Mouse (Mus musculus) adrenal gland, adult 2 months (tissue): Measurements from ENCODE around the gene Nebl. TPM values are rescaled to one million over a fixed set of nuclear protein-coding genes. Genes with fewer than 3 reads are reported as not detected.
A peak's percentile ranks its signal among the peaks of the same experiment; 100 is the strongest.

Experiments used
- DNase-seq: peaks from one replicate; pipeline ENCODE4 v3.0.0; 2021
- polyA plus RNA-seq: library from polyadenylated mRNA; depleted of rRNA; stranded (reverse); fragments of >200 nt; gene quantifications from 2 replicates; pipeline ENCODE4 v1.2.3, GENCODE M21; 2012
- total RNA-seq, 2 experiments: library from RNA; stranded (reverse); gene quantifications; 2 replicates each; pipeline ENCODE4 v1.2.3; 2021

Gene Nebl
- total and polyA plus RNA-seq, 3 experiments, result 4.8 to 7.4 (median 7.3) TPM

DNA sequence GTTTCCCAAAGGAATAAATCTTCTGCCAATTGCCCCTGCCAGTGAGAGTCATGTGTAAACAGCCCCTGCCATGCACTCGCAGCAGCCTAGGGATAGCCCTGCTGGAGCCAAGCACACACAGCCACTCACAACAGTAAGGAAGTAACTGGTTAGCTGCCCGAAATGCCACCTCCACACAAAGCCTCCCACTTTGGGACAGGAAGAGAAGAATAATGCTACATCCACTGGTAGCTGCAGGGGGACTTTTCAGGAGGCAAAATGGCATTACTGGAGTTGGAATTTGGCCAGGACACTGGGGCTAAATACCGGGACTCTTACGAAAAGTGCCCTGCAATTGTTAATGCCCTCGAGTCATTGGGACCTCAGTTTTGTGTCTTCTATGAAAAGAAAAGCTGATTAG is 92.6 kb downstream of the Nebl start:
- DNase-seq, result no peak

DNA sequence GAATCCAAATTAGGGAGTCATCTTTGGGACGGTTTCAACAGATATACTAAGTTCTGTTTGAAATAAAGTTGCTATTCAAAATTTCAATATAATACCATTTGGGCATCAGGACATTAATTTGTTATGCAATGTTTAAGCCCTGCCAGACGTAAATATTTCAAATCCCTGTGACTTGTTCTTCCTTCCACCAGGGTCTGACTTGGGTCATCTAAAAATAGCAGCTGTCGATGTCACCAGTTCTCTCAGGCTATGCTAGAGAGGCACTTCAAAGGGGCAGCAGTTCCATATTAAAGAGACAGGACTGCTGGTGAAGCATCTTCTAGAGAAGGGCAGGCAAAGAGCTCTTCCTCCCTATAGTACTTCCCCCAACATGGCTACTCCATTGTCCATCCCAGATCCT is 107.3 kb downstream of the Nebl start:
- DNase-seq, result no peak

DNA sequence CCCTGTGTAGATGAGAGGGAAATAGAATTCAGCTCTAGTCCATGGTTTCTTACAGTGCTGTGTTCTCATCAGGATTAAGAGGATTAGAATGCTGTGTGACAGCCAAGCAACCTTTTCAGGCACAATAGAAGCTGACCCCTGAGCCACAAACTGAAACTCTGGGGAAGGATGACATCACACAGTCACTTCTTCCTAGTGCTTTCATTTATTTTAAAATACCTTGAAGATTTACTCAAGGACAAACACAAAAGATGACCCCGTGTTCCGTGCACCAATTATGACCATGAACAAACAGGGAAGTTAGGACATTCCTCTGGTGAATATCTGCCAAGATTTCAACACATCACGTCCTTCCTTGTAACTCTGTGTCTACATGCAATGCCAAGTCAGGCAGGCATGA is 121.0 kb downstream of the Nebl start:
- peak; percentile 31 for DNase-seq

DNA sequence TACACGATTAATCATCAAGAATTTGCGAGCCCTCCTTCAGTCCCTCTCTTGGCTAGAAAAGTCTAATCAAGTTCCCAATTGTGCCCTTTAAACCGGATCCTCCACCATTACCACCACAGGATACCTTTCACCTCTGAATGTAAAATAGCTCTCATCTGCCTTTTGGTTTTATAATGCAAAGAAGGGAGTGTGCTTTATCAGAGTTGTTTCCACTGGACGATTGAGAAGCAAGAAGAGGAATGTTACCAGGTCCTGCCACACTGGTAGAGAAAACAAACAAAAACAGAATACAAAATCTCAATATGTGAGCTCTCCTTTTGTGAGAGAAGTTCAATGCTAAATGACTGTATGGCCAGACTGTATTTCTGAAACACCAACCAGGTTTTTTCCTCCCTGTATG is 127.7 kb downstream of the Nebl start:
- DNase-seq, result no peak

DNA sequence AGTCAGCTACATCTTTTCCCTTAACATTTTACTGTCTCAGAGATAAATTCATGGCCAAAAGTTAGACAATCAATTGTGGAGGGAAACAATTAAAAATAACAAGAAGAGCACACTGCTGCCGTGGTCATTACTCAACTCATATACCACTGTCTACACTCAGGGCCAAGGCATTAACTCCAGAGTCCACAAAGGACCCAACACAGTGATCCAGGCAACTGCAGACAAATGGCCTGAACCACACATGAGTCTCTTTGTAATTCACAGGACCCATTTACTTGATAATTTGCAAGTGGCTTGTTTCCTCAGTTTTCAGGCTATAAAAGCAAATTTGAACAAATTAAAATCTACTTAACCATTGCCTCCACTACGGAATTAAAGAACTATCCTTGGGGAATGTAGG is 130.6 kb downstream of the Nebl start:
- no peak for DNase-seq

DNA sequence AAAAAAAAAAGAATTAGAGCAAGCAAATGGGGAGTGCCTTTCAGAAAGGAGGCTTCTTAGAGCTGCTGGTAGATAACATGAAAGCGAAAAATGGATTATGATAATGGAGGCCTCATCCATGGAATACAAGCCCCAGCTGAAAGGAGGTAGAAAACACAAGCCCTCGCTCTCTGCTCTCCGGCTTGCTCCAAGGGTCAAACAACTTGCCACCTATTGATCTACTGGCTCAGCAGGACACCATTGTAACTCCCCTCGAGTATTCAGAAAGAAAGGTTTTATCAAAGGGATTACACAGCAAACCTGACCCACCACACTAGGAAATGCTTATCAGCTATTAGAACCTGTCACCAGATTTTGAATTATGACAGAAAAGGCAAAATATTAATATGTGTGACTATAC is 131.4 kb downstream of the Nebl start:
- no peak for DNase-seq

DNA sequence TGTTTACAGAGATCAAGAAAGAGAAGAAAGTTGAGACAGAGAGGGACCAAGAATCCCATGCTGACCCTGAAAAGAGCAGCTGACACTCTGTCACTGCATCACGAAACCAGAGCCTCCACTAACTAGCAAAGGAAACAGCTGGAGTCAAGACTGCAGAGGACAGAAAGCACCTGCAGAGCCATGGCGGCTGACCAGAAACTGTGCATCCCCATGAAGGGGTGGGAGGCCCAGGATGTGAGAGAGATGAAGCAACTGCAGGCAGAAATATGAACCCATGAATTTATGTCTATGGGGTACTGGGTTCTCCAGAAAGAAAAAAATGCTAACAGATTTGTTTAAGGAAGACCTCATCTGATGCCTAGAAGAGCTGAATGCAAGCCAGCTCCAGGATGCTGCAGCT is 133.3 kb downstream of the Nebl start:
- no peak for DNase-seq

DNA sequence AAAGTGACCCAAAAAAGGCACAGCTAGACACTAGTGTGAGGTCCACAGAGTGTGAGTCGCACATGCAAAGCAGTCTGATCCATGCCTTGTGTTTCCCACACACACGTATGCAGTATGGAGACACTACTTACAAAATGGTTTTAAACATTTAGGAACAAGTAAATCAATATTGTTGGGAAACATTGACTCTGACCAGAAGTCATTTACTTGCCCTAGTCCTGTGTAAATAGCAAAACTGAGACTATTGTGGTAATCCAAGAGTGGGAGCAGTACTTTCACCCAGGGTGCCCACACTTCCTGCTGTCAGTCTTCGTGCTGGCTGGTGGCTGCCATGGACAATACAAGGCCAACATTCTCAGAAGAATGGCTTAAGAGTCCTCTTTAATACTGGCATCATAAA is 141.6 kb downstream of the Nebl start:
- no peak for DNase-seq

DNA sequence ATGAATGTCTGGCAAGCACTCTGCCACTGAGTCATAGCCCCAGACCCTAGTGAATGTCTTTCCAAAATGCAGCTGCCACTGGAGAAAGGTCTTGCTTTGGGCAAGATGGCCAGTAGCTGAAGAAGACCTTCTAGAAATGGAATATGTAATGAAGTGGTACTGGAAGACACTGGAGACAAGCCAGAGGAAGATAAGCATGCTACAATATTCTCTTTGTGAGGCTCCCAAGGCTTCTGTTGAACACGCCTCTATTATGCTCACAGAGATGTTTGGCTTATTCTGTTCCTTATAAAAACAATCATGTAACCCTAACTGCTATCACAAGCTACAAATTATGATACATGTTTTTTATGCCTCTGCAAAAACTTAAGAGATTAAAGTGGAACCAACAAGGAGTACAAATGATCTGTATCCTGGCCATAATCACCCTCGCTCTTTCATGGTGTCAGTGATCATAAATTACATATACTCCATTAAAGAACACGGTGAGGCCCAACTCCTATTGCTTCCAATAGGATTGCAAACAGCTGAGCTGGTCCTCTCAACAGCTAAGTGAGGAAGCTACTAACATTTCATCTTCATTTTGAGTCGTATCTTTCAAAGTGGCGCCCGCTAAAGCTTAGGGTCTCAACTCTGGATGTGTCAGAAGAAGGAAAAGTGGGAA is 145.8 kb downstream of the Nebl start:
- DNase-seq, result no peak

DNA sequence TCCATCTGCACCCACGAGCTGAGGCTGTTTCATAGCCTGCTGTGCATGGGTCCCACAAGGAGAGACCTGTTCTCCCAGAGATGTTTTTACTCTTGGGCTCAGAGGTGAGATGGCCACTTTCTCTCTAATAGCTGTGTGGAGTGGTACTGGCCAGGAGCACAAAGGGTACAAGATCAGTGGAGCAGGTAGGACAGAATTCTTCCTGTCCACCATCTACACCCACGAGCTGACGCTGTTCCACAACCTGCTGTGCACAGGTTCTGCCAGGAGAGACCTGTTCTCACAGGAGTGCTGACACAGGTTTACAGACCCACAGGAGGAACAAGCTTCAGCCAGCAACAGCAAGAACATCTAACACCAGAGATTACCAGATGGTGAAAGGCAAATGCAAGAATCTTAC is 155.6 kb downstream of the Nebl start:
- DNase-seq, result no peak

DNA sequence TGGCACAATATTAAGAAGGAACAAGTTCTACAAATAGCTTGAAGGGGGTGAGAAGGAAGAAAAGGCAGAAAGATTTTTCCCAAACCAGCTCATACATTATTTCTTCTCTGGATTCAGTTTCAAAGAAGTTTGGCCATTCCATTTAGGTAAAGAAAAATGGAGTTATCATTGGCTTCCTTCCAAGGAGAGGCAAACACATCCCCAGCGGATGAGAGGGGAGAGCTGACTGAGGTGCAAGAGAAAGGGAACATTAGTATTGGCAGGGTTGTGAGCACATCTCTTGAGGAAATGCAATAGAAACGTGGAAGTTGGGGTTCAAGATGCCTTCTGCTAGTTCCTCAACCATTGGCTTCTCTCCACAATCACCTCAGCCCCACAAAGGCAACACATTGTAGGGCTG is 159.5 kb downstream of the Nebl start:
- no peak for DNase-seq

DNA sequence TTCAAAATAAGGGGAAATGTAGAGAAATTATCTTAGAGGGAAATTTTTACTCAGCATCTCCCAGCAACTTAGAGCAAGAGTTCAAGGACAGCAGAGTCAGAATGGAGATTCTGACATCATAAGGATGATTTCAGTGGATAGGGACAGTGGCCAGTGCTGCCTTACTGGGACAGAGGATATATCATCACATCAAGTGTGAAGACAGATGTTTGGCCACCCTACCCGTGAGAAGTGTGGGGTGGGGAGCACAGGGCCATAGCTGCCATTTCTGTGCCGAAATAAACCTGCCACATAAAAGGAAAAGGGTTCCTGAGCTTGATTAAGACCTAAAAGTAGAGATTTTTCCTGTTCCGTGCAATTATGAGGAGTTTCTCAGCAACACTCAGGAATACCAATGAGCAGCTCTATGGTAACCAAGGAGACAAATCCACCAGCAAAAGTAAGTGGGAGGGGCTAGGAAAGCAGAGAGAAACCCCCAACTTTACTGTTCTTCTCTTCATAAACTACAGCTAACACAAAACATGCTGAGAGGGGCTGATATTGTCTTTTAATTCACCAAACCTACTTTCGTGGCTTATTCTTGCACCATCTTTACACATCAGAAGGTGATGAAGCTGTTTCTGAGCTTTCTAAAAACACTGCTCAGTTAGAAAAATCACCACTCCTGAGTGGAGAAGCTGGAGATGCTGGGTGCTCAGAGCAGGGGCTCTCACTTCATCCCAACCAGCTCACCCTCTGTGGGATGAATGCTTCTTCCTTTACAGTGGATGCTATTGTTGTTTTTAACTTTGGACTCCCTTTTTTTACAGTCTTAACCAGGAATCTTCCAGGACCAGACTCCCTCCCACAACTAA is 172.1 kb downstream of the Nebl start:
- DNase-seq, result peak; percentile 9

DNA sequence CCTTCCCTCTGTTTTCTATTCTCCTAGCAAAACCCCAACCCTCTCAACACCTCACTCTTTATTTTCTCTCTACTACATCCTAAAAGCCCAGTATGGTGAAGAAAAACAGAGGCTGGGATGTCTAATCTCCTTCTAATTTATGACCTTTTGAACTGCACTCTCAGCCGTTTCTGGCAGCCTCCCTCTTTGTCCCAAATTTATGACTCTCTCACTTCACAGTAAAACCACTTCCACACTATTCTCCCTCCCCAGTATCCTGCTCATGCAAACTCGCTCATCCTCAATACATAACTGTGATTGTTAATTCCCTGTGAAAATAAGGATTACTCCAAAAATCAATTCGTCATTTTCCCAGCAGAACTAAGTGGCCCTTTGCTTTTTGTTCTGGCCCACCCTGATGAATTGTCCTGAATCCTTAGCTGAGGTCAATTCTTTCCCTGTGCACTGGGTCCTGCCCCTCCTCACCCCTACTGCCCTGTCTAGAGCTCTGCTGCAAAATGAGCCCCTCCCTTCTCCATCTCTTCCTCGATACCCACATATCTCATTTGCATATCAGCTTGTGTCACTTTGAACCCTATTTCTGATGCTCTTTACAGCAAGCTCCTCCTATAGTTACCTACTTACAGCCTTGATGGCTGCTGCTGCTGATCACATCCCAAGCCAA is 181.2 kb downstream of the Nebl start:
- no peak for DNase-seq

DNA sequence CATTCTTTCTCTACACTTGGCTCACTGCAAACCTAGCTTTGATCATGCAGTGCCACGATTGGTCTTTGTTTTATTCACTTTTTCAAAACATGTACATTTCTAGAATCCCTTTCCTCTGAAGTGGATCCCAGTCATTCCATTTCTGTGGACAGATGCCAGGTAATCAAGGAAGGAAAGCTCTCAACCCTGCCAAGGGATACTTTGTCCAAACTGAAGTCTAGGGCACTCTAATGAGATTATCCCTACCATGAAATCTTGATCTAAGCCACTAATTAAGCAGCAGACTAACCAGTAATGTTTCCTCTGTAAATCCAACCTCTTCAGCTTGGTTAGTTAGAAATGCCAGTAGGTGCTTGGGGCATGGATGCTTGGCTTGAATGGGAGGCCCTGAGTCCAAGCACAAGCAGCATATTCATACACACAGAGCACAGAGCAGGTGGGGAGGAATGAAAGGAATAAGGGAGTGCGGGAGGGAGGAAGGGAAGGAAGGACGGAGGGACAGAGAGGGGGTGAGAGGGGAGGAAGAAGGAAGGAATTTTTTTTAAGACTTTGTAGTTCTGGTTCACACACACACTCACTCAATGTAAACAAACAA is 184.8 kb downstream of the Nebl start:
- no peak for DNase-seq

DNA sequence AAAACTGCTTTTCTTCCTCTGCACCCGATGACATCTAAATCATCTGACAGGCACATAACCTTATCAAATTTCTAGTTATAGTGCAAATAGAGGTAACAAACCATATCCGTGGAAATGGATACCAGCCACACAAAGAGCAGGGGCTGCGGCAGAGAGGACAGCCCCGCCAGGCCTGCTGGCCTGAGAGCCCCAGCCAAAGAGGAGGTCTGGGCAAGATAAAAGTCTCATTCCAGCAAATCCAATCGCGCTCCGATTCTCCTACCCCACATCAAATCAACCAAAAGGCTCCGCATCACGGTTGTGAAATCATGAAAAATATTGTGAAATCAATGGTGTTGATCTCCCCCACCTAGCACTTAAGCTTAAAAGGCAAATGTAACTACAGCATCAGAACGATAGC is 191.5 kb downstream of the Nebl start:
- DNase-seq, result no peak

DNA sequence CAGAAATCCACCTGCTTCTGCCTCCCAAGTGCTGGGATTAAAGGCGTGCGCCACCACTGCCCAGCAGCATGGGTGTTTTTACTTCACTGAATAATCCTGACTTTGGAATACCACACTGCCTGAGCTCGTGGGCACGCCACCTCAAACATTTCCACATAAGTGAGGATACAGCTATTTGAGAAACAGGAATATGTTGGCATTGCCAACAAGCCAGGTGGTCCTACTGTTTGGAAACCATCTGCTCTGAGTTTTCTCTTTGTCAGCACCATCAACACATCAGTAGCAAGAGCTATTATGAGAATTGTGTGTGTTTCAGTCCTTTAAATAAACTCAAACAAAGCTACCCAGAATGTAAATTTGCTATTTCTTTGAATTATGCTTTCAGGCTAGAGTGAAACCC is 192.8 kb downstream of the Nebl start:
- no peak for DNase-seq

DNA sequence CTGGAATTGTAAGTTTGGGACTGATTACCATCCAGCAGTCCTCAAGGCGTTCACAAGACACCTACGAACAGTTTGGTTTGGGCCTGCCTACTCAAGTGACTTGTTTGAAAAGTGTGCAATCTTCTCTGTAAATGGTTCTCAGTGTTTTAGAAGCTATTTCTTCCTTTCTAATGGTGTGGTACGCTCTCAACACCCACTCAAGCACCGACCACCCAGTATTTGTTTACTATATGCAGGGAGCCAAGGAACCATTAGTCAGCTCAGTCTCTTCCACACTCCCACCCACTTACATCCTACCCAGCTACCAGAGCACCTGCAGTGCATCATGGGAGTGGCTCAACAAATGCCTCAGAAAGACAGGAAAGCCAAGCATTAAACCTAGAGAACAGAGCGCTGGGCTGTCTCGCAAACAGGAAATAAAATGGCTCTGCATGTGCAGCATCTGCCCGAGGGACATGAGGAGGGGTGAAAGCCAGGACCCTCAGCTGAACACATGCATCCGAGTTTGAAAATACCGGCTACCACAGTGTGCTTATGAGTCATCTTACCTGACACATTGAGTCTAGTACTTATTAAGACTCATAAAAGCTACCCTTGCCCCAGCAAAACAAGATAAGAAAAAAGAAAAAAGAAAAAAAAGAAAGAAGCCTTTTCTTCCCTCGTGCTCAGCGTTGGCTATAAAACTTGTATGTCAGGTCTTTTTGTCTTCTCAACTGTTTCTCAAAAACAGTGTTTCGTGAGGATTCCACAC is 199.7 kb downstream of the Nebl start:
- no peak for DNase-seq

DNA sequence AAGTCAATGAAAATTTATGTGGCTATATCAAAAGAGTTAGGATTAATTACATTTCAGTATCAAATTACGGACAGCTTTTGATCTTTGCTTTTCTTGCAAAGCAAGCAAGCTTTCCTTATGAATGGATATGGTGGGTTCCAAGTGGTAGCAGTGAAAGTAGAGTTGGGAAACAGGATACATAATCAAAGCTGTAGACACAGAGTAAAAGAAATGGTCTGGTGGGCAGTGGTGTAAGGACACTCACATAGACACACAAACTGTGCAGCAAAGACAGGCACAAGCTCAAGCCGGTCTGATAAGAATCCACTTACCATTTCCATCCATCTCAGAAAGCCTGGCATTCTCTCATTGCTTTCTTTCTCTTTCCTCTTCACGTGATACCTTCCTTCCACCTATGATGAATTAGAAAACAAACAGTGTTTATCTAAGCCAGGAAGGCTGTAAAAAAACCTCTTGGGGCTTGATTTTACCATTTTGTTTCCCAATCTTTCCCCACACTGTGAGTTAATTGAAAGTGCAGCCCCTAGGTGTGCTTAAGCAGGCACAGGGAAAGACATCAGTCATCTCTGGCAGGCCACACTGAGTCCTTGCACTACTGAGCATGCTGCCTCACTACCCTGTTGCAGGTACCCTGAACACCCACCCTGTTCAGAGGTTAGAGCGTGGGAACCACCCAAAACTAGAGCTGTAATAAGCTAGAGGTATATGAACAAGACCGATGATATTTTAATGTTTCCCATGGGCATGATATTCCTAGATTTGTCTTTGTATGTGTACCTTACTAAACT is 205.3 kb downstream of the Nebl start:
- no peak for DNase-seq

DNA sequence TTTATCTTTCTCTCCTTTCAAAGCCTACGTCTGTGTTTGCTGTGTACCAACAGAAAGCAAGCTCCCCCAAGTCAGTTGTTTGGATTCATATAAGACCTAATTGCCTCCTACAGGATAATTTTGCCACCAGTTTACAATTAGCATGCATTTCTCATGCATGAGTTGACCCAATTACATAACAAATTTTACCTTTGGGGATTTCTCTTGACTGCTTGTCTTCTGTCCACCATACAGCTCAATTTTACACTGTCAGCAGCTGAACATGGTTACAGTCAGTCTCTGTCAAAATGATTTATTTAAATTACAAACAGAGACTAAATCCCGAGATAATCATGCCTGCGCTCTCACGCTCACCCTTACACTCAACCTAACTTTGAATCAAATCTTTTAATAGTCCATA is 206.1 kb downstream of the Nebl start:
- no peak for DNase-seq

DNA sequence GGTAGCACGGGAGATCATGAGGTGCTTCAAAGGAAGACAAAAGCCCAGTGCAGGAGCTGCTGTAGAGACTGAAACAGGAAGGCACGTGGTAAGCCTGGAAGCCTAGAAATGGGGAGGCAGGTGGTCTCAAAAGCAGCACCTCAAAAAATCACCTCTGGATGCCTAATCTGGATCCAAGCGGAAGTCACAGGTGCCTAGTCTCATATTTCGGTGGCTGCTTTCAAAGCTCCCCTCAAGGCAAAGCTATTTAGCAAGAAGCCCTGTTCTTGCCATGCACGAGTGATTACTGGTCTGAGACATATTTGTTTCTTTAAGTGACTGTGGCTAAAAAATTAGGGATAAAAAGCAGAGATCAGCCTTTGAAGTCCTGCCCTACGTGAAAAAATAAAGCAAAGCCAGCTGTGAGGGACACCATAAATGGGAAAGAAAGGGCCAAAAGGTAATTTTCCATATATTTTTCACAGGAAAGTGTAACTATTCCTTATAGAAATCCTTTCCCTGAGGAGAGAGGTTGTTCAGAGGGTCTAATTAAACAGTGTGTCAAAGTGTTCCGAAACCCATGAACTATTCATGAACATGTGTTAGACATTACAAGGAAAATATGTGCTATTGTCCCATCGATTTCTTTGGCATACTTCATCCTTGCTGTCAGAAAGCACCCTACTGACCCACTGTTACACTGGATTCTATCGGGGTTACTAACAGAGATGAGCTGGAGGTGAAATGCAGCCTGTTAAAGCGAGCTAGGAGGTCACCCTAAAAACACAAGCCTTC is 206.9 kb downstream of the Nebl start:
- no peak for DNase-seq

DNA sequence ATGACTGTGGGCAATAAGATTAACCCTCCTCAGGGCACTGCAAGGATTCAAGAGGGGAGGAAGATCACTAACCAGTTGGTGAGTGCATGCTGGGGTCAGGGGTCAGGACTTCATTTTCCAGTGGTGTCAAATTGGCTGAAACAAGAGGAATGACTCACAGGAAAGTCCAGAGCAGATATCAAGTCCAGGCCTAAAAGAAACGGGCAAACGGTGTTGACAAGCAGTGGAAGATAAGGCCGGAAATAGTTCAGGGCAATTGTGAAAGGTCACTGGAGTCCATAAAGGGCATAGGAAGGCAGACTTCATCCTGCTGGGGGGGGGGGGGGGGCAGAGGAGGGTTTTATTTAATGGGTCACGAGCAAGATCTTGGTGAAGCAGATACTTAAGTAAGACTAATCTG is 207.5 kb downstream of the Nebl start:
- peak; percentile 17 for DNase-seq
